Mouse (Mus musculus) brain, embryonic 14.5 days (tissue): Measurements from ENCODE around the gene Myo5a.

Experiments
- CTCF ChIP-seq: fragments of 200-500 bp; IDR thresholded peaks from 2 replicates; pipeline ENCODE4 v1.5.1; 2012; ENCODE audit warnings: inconsistent platforms, mild to moderate bottlenecking, moderate library complexity, borderline replicate concordance; ENCODE audit not compliant: insufficient read depth, insufficient read length; ENCODE audit errors: extremely low read depth
- POLR2A ChIP-seq: fragments of 200-500 bp; IDR thresholded peaks from 2 replicates; pipeline ENCODE4 v1.6.1; 2012; ENCODE audit warnings: mild to moderate bottlenecking, inconsistent platforms, borderline replicate concordance; ENCODE audit not compliant: poor library complexity, insufficient read depth, insufficient read length, severe bottlenecking; ENCODE audit errors: extremely low read depth

- TF ChIP-seq POLR2A (no peak), CTCF (no peak)
These were observed 92.8 kb downstream of the Myo5a start for GRCm38 (mm10) chr9:75163650-75164049.
